Mouse (Mus musculus) bone marrow, adult 2 months (tissue): ENCODE results near the gene Plekha1. TPM values are rescaled to one million over a fixed set of nuclear protein-coding genes. Genes with fewer than 3 reads are reported as not detected.

ENCODE experiments used
- H3K27ac ChIP-seq: fragments of 200-500 bp; 2 replicates; pipeline ENCODE4 v1.5.1; 2012; ENCODE audit warnings: low read depth, mild to moderate bottlenecking, control low read depth, inconsistent platforms, low read length; ENCODE audit not compliant: control insufficient read depth, poor library complexity, insufficient read depth
- H3K4me1 ChIP-seq: fragments of 200-500 bp; 2 replicates; pipeline ENCODE4 v1.6.1; 2011; ENCODE audit warnings: low read length; ENCODE audit not compliant: control insufficient read depth, insufficient read depth
- H3K4me3 ChIP-seq: fragments of 200-500 bp; replicated peaks from 2 replicates; pipeline ENCODE3; 2011; ENCODE audit warnings: mild to moderate bottlenecking, low read depth, low read length, control low read depth; ENCODE audit not compliant: control insufficient read depth
- CTCF ChIP-seq: fragments of 200-500 bp; IDR thresholded peaks from 2 replicates; pipeline ENCODE4 v1.5.1; 2011; ENCODE audit warnings: low read length, control low read depth; ENCODE audit not compliant: control insufficient read depth, insufficient read depth
- POLR2A ChIP-seq: fragments of 200-500 bp; IDR thresholded peaks from 2 replicates; pipeline ENCODE4 v1.6.1; 2011; ENCODE audit warnings: low read depth, mild to moderate bottlenecking, control low read depth, low read length, borderline replicate concordance; ENCODE audit not compliant: control insufficient read depth
- WGBS: fragments of 180-500 bp; shearing (Covaris S2); methylation state at CpG from one replicate; pipeline ENCODE4 v1.1.7; 2018; 5-methylcytosine and 5-hydroxymethylcytosine counted together
- polyA plus RNA-seq: library from polyadenylated mRNA; stranded (reverse); fragments of >200 nt; gene quantifications from 2 replicates; pipeline ENCODE4 v1.2.4, GENCODE M21; 2011; ENCODE audit warnings: low replicate concordance; ENCODE audit not compliant: missing spikeins, insufficient read depth, insufficient read length

Gene Plekha1
- polyA plus RNA-seq, 1 experiment, result 13.4 TPM

DNA sequence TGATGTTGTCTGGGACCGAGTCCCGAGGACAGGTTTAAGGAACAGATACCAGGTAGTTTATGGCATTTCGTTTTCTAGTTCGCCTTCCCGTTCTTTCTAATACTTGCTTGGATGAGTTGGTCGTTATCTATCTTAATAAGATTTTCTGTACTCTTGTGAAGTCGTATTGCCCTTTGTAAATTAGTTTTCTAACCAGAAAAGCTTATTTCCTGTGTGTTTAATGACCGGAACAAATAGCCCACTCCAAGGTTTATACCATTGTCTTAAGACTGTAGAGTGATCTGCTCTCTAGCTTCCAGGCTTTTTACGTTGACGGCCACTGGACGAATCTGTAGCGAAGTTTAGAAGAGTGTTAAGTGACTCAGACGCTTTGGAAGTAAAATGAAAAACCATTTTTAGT, 1.1 kb downstream of the Plekha1 start:
- Histone ChIP-seq H3K4me3 (peak overlapping the region; percentile 94), H3K4me1 (no peaks in the 10 kb centered on the region), H3K27ac (no peak overlapping the region)
- 25% methylated on average over 13 of the region's 13 CpGs for WGBS
- TF ChIP-seq POLR2A, result no peak
- TF ChIP-seq CTCF, result no peak

DNA sequence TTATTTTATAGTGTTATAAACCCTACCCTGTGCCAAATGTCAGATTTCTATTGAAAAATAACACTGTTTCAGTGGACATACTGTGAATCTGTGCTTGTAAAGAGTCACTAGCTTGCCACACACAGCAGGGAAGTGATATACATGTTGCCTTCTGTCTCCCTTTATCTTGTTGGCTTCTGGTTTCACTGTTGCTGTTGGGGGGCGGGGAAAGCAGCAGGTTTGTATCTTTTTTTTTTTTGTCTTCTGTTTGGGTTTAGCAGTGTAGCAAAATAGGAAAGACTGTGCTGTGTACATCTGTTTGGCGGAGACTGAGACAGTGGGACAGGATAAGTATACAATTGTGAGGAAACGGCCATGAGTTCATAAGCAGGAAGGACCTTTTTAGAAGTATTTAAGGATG, 1.7 kb downstream of the Plekha1 start:
- Histone ChIP-seq H3K4me3 (no peak overlapping the region), H3K4me1 (no peaks in the 10 kb centered on the region), H3K27ac (no peak overlapping the region)
- WGBS, result 74% methylated on average over 3 of the region's 3 CpGs
- TF ChIP-seq POLR2A (no peak), CTCF (no peak)

DNA sequence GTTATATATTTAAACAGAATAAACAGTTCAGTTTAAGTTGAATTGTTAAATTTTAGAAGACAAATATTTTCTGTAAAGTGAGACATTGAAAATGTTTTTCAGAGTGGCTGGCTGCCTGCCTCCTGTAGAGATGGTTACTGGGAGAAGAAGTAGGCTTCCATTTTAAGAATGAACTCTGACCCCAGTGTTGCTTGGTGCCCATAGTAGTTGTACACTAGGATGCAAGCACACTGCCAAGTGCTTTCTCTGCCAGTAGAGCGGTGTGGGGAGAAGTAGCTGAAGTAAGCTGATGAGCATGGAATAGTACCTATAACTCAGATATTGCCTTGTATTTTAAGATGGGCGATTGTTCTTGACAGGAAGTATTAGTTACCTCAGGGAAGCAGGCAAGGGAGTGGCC, 18.6 kb downstream of the Plekha1 start:
- no peak for TF ChIP-seq POLR2A
- no peak for TF ChIP-seq CTCF
- Histone ChIP-seq H3K27ac (no peak overlapping the region), H3K4me1 (no peaks in the 10 kb centered on the region), H3K4me3 (no peak overlapping the region)
- WGBS, result 82% methylated on average over 2 of the region's 2 CpGs

DNA sequence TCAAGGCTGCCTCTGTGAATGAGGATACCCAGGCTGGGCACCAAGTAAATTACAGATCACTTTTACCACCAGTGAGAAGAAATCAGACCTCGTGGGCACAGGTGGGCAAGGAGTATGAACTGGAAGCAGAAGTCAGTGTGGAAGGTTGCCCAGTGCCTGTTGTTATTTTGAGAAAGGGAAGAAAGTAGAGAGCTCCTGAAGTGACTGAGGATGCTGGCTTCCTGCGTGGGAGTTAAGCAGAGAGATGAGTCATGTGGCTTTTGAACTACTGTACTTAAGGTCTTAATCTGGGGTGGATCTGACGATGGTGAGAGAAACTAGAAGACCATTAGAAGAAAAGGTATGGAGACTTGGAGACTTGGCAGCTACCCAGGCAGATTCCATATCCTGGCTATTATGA, 20.7 kb downstream of the Plekha1 start:
- no peak for TF ChIP-seq POLR2A
- TF ChIP-seq CTCF, result no peak

DNA sequence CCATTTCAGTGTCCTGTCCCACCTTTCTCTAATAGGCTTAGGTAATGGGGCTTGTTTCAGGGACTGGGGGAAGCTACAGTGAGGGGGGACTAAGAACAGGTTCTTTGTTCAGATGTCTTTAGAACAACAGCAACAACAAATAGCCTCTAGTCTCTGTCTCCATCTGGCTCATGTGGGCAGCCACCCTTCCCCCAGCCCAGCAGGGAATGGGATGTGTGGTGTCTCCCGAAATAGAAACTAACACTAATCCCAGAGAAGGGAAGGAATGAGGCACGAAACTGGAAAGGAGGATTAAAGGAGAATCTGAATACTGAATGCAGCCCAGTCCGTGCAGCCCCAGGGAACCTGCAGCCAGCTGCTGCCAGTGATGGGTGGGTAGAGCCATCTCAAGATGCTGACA, 22.4 kb downstream of the Plekha1 start:
- TF ChIP-seq POLR2A (no peak), CTCF (no peak)
- H3K4me1 ChIP-seq, result no peaks in the 10 kb centered on the region; the same call in 1 of the 2 replicates
- 73% methylated on average over 3 of the region's 3 CpGs for WGBS

More for the DNA sequence above, 20.7 kb downstream of the Plekha1 start:
- Histone ChIP-seq H3K4me3 (no peak overlapping the region), H3K27ac (no peak overlapping the region), H3K4me1 (no peaks in the 10 kb centered on the region)
- WGBS, result 21% methylated on average over 3 of the region's 3 CpGs

DNA sequence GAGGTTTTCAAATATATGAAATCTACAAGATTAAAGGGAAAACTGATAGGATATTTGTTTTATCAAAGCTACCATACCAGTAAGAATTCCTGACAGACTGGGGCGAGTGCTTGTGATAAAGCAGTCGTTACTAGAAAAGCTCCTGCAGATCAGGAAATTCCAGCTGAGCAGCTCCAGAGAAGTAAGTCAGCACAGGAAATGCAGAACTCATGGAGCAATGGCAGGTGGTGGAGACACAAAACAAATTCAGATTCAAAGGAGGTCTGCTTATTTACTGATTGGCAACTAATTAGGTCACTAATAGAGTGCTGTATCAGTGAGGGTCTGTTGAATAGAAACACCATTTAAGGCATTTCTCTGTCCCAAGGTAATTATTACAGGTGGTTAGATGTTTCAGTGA, 25.3 kb downstream of the Plekha1 start:
- H3K4me1 ChIP-seq, result peaks cover 1% of the 10 kb centered on the region; the same call in 1 of the 2 replicates
- TF ChIP-seq CTCF, result no peak
- no peak for TF ChIP-seq POLR2A
- H3K27ac ChIP-seq, result no peak overlapping the region
- 65% methylated on average over 2 of the region's 2 CpGs for WGBS
- H3K4me3 ChIP-seq, result no peak overlapping the region

More for the DNA sequence above, 22.4 kb downstream of the Plekha1 start:
- H3K27ac ChIP-seq, result no peak overlapping the region
- no peak overlapping the region for H3K4me3 ChIP-seq

DNA sequence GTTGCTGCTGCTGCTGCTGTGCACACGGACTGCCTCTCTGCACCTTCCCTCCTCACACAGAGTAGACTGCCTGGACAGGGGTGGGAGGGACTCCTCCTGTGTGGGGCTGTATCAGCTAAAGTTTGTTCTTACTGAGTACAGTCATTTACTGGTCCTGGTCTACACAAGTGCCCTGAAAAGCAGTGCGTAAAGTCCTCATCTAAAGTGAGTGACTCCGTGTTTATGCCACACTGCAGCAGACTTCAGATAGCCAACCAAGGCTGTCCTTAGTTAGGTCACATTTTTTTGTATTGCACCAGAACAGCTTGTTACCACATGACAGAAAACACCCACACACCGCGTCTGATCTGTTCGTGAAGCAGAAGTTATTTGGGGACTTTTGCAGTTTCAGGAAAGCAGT, 27.4 kb downstream of the Plekha1 start:
- TF ChIP-seq POLR2A (no peak), CTCF (no peak)
- Histone ChIP-seq H3K27ac (peak overlapping the region; percentile 71), H3K4me3 (no peak overlapping the region), H3K4me1 (peaks cover 1% of the 10 kb centered on the region; the same call in 1 of the 2 replicates)
- WGBS, result 15% methylated on average over 6 of the region's 6 CpGs

DNA sequence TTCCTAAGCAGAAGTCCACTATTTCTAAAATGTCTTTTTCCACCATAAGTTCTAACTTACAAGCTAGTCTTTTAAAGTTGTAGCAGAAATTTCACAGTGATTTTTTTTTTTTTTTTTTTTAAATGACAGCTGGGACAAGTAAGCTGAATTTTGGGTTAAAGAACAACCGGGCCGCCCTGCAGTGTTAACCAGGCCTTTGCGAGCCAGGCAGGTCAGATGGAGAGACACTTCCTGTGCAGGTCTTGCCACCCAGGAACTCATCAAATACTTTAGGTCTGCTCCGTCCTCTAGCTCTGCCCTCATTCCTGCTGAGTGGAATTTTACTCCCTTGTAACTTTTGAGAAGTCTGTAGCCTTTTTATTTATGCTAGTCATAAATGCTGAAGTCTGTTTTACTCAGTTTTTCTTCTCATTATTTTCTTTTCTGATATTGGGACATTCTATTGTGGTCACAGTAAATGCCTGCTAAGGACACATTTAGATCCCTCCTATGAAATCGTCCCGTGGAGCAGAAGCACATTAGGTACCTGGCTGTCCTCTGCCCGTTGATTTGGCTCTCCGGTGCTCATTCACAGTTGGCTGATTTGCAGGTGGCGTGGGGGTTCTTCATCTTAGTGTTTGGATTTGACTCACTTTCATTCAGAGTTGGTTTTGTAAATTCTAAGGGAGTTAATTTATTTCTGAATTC, 29.5 kb downstream of the Plekha1 start:
- TF ChIP-seq POLR2A (no peak), CTCF (no peak)
- 80% methylated on average over 9 of the region's 9 CpGs for WGBS

DNA sequence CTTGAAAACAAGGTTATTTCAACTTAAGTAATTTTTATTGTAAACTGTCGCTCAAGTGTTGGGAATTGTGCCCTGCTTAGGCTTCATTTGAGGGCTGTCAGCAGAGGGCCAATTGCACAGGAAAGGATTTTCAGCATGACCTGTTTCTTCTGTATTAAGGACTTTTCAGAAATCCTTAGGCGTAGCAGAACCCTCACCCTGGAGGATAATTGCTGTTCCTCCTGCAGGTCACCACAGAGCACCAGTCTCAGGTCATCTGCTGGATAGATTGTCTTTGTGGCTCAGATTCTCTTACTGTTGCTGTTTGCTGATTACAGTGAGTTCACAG, 30.0 kb downstream of the Plekha1 start:
- H3K4me3 ChIP-seq, result no peak overlapping the region
- peaks cover 3% of the 10 kb centered on the region; the same call in 1 of the 2 replicates for H3K4me1 ChIP-seq
- TF ChIP-seq POLR2A (no peak), CTCF (no peak)
- WGBS, result 89% methylated on average over 2 of the region's 2 CpGs
- H3K27ac ChIP-seq, result no peak overlapping the region

More for the DNA sequence above, 29.5 kb downstream of the Plekha1 start:
- peaks cover 1% of the 10 kb centered on the region; the same call in 1 of the 2 replicates for H3K4me1 ChIP-seq
- no peak overlapping the region for H3K27ac ChIP-seq
- no peak overlapping the region for H3K4me3 ChIP-seq
